Mouse (Mus musculus): ENCODE results near the gene Olfr1105.

The Olfr1105 gene

DNA sequence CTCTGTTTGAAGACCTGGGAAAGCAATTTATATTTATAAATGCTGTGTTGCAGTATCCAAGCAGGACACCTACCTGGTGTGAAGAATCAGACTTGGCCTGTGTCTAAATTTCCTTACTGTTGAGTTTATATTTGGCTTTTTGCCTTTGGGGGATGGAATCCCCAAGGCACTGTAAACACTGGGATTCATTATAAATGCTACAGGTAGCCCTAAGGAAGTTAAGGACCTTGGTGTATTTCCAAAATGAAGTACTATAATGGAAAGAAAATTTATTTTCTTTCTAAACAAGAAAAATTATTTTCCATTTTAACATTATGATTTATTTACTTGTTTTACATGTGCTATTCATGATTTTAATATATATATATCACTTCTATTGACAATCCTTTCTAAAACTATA, at the start of gene Olfr1105:
TSS of gene Olfr1105 (minus strand) at position 101 of the 400 bp plus-strand sequence.
- no peak for ATAC-seq (ENCODE audit: low TSS enrichment)

DNA sequence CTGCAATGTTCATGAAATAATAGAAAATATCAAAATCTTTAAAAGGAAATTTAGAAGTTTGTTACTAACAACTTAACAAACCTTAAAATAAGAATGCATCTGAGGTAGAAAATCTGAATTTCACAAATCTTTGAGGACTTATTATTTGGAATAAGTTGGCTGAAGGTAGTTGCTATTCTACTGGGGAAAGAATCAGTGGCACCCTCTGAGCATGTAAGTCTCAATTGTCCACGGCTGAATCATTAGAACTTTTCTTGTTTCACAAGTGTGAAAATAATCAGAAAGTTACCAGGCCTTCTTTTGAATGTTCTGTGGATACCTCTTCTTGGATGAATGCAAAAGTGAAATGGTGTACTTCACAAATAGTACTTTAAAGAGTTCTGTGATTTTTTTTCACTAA, 39.4 kb upstream of the Olfr1105 start, which contains the start of gene Olfr1107:
TSS of gene Olfr1107 (minus strand) at position 101 of the 400 bp plus-strand sequence.
- no peak for ATAC-seq (ENCODE audit: low TSS enrichment)

DNA sequence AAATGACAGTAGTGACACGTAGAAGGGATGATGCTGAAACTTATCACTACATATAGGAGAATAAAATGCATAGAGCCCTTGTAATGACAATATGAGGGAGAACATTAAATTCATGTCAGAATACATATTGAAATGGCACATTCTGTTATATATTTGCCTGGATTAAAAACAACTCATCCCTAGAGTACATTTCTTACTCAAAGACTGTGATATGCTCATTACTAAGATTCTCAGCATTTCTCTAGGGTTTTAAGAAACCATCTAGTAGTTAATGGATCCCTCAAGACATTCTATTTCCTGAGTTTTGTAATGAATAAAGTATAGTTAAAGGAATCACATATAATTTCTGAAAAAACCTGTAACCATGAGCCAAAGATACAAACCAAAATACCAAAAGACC, 15.8 kb upstream of the Olfr1105 start, which contains the start of gene Olfr1106:
TSS of gene Olfr1106 (minus strand) at position 101 of the 400 bp plus-strand sequence.
- ATAC-seq (ENCODE audit: low TSS enrichment) = no peak

DNA sequence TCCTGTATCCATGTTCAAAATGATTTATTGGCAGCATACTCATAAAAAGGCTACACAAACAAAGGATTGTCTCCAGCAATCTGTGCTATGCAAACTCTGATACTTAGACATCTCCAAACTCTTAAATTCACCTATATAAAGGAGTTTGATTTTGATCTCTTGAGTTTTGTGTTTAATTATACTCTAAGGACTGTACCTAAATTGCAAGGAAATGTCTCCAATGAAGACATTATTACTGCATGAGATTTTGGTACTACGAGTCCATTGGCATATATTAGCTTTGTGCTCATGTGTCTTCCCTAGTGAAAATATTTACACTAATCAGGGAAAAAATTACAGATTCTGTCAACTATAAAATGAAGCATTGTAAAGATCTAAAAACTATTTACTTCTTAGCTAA, 9.4 kb downstream of the Olfr1105 start, which contains the start of gene Olfr1104:
TSS of gene Olfr1104 (minus strand) at position 101 of the 400 bp plus-strand sequence.
- ATAC-seq (ENCODE audit: low TSS enrichment) = no peak

DNA sequence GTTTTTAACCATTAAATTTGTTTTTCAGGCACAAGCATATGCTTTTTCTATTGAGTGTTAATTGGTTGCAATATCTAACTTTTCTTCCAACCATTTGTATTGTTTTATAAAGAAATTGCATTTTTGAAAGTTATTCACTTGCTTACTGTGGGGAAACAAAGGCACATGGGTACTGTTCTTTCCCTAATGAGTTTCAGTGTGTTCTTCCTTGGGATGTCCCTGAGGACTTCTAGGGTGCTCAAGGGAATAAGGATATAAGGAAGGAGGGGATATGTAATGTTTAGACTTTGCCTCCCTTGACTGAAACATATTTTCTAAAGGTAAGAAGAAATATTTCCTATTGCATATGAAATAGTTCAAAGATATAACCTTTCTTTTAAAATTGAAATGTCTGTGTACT, 38.2 kb downstream of the Olfr1105 start, which contains the start of gene Olfr1102:
TSS of gene Olfr1102 (plus strand) at position 301 of the 400 bp plus-strand sequence.
- no peak for ATAC-seq (ENCODE audit: low TSS enrichment)

DNA sequence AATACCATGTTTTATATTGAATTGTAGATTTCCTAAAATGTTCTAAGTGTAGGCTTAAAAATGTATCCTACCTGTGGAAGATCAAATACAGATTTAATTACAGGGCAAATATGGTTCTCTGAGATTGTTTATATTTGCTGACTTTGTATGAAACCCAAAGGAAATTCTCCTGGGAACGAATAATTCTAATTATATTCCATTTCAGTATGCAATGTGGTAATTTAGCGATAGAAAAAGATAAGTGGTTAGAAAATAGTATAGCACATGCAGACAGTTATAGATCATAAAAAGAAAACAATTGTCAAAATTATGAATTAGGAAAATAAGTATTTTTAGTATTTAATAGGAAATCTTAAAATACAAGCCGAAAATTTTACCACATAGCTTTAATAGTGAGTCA, 45.2 kb downstream of the Olfr1105 start, which contains the start of gene Olfr1101:
TSS of gene Olfr1101 (minus strand) at position 101 of the 400 bp plus-strand sequence.
- ATAC-seq (ENCODE audit: low TSS enrichment) = no peak

All from frontal cortex, adult (tissue).